Mouse (Mus musculus): ENCODE measurements around the gene Olfr381. TPM values are rescaled to one million over a fixed set of nuclear protein-coding genes. Genes with fewer than 3 reads are reported as not detected.

Gene Olfr381
- not detected for polyA plus RNA-seq (2012; fragmentation: generic; extraction: Trizol)

GRCm38 (mm10) chr11:73491503-73491902 lies at the start of gene Olfr381:
Gene Olfr381, minus strand, starts transcription at chr11:73491603.

GRCm38 (mm10) chr11:73517097-73517496 lies 25.7 kb upstream of the Olfr381 start, which contains the start of gene Olfr382:
Gene Olfr382, minus strand, starts transcription at chr11:73517197.

GRCm38 (mm10) chr11:73457408-73457807 lies 34.0 kb downstream of the Olfr381 start, which contains the start of gene Olfr380:
Gene Olfr380, minus strand, starts transcription at chr11:73457508.

Other genes starting within 250 kb of the Olfr381 start
- under 1 TPM; under 0.01 to 0.02 TPM for gene Trpv3, start 224.2 kb downstream of the Olfr381 start, polyA plus RNA-seq (2012; fragmentation: generic; extraction: Trizol)
- 1 to 10 TPM in 1 of 2 experiments, under 1 TPM in 1; 0.75 to 3.2 TPM for gene Aspa, start 162.0 kb downstream of the Olfr381 start, polyA plus RNA-seq (2012; fragmentation: generic; extraction: Trizol)
- not detected for gene Gm49340, start 161.9 kb downstream of the Olfr381 start, polyA plus RNA-seq (2012; fragmentation: generic; extraction: Trizol)
- gene Spata22, start 161.9 kb downstream of the Olfr381 start, polyA plus RNA-seq (2012; fragmentation: generic; extraction: Trizol) = under 1 TPM in 1 of 2 experiments, not detected in 1; 0.06 TPM
- not detected for gene Olfr20, start 140.8 kb downstream of the Olfr381 start, polyA plus RNA-seq (2012; fragmentation: generic; extraction: Trizol)
- not detected for gene Olfr376, start 120.4 kb downstream of the Olfr381 start, polyA plus RNA-seq (2012; fragmentation: generic; extraction: Trizol)
- gene Olfr1, start 92.0 kb downstream of the Olfr381 start, polyA plus RNA-seq (2012; fragmentation: generic; extraction: Trizol) = not detected
- gene Olfr378, start 63.1 kb downstream of the Olfr381 start, polyA plus RNA-seq (2012; fragmentation: generic; extraction: Trizol) = not detected
- gene Olfr380, start 34.1 kb downstream of the Olfr381 start, polyA plus RNA-seq (2012; fragmentation: generic; extraction: Trizol) = not detected
- not detected for gene Olfr382, start 25.6 kb upstream of the Olfr381 start, polyA plus RNA-seq (2012; fragmentation: generic; extraction: Trizol)
- gene Olfr385, start 101.4 kb upstream of the Olfr381 start, polyA plus RNA-seq (2012; fragmentation: generic; extraction: Trizol) = not detected
- gene Olfr384, start 107.0 kb upstream of the Olfr381 start, polyA plus RNA-seq (2012; fragmentation: generic; extraction: Trizol) = not detected
- gene Zfp735, start 197.2 kb upstream of the Olfr381 start, polyA plus RNA-seq (2012; fragmentation: generic; extraction: Trizol) = not detected